Mouse (Mus musculus) liver, embryonic 11.5 days (tissue): Measurements from ENCODE around the gene Tmem132c. TPM values are rescaled to one million over a fixed set of nuclear protein-coding genes. Genes with fewer than 3 reads are reported as not detected.

ENCODE experiments used
- ATAC-seq: fragments of 200-750 bp; cut with Nextera tagmentation; replicated peaks from 2 replicates; pipeline ENCODE4 v1.8.0; 2017; ENCODE audit warnings: moderate number of reproducible peaks, mild to moderate bottlenecking, moderate TSS enrichment, moderate library complexity; ENCODE audit not compliant: low FRiP score
- DNase-seq: peaks from one replicate; pipeline ENCODE4 v3.0.0-alpha.2; 2017; ENCODE audit warnings: low spot score
- H3K27ac ChIP-seq: fragments of 300-500 bp; sonication (generic); 2 replicates; pipeline ENCODE4 v1.5.1; 2014; ENCODE audit warnings: mild to moderate bottlenecking, low read depth, low read length, control low read depth
- H3K27me3 ChIP-seq: fragments of 300-500 bp; sonication (generic); replicated peaks from 2 replicates; pipeline ENCODE4 v1.6.1; 2014; ENCODE audit warnings: low read length, mixed read lengths; ENCODE audit not compliant: control insufficient read depth, insufficient read depth
- H3K36me3 ChIP-seq: fragments of 300-500 bp; sonication (generic); 2 replicates; pipeline ENCODE4 v1.6.1; 2014; ENCODE audit warnings: mild to moderate bottlenecking, low read length, moderate library complexity, mixed read lengths; ENCODE audit not compliant: control insufficient read depth, insufficient read depth
- H3K4me1 ChIP-seq: fragments of 300-500 bp; sonication (generic); replicated peaks from 2 replicates; pipeline ENCODE4 v1.6.1; 2014; ENCODE audit warnings: low read length, mixed read lengths; ENCODE audit not compliant: control insufficient read depth, insufficient read depth
- H3K4me2 ChIP-seq: fragments of 300-500 bp; sonication (generic); 2 replicates; pipeline ENCODE4 v1.6.1; 2014; ENCODE audit warnings: mild to moderate bottlenecking, control low read depth, moderate library complexity
- H3K4me3 ChIP-seq: fragments of 300-500 bp; sonication (generic); 2 replicates; pipeline ENCODE4 v1.5.1; 2014; ENCODE audit warnings: low read depth, low read length, control low read depth
- H3K9ac ChIP-seq: fragments of 300-500 bp; sonication (generic); 2 replicates; pipeline ENCODE4 v1.6.1; 2014; ENCODE audit warnings: low read depth, low read length, control low read depth
- H3K9me3 ChIP-seq: fragments of 300-500 bp; sonication (generic); 2 replicates; pipeline ENCODE4 v1.6.1; 2016; ENCODE audit warnings: low read length, inconsistent platforms, mixed read lengths; ENCODE audit not compliant: control insufficient read depth
- WGBS: fragments of 180-500 bp; shearing (Covaris S2); extraction: QIAGEN DNeasy Blood & Tissue Kit; methylation state at CpG from one replicate; pipeline ENCODE4 v1.1.7; 2014; 5-methylcytosine and 5-hydroxymethylcytosine counted together
- polyA plus RNA-seq: library from polyadenylated mRNA; unstranded; fragments of >200 nt; fragmentation: Nextera tagmentation; extraction: Ambion mirVana; gene quantifications from 2 replicates; pipeline ENCODE4 v1.2.1, GENCODE M21; 2014

Tmem132c gene
- polyA plus RNA-seq, 1 experiment from 2014 or later: 2.8 TPM

DNA sequence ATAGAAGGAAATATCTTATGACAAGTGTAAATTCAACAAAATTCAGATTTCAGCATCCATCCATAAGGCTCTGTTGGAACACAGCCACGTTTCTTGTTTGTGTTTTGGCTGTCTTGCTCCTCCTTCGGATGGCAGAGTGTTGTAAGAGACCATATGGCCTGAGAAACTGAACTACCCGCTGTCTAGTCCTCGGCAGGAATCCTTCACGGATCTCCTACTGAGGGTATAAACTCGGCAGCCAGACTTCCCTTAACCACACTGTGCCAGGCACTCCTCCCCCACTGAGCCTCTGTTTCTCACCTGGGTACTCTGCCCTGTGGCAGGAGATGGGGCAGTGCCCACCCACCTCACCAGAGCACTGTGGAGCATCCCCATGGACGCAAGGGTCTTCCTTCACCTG lies 174.9 kb downstream of the Tmem132c start:
- WGBS: 69% methylated on average over 7 of the region's 7 CpGs
- Histone ChIP-seq H3K4me1 (no peaks in the 10 kb centered on the region), H3K4me2 (no peak overlapping the region), H3K27ac (no peak overlapping the region), H3K9me3 (peaks cover 3% of the 10 kb centered on the region; the same call in 1 of the 2 replicates), H3K27me3 (no peaks in the 10 kb centered on the region), H3K36me3 (no peaks in the 10 kb centered on the region), H3K9ac (no peak overlapping the region), H3K4me3 (no peak overlapping the region)
- no peak for ATAC-seq
- DNase-seq: no peak

DNA sequence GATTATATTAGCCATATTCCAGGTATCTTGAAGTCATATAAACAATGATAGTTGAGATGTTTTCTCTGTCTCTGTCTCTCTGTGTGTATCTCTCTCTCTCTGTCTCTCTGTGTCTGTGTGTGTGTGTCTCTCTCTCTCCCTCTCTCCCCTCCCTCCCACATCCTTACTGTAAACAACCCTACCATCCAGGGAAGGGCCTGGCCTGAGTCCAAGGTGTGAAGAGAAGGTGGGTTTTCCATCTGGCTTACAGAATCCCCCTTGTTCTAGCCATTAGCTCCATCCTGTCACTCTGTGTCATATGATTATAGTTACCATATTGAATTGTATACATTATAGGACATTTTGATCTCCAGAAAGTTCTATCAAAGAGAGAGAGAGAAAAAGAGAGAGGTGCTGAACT lies 182.3 kb downstream of the Tmem132c start:
- no peaks in the 10 kb centered on the region for H3K4me1 ChIP-seq
- no peak overlapping the region for H3K27ac ChIP-seq
- no peak overlapping the region for H3K9ac ChIP-seq
- no peak overlapping the region for H3K4me2 ChIP-seq
- H3K9me3 ChIP-seq: no peaks in the 10 kb centered on the region
- no peaks in the 10 kb centered on the region for H3K27me3 ChIP-seq
- no peak for DNase-seq
- no peaks in the 10 kb centered on the region for H3K36me3 ChIP-seq
- no peak for ATAC-seq
- H3K4me3 ChIP-seq: no peak overlapping the region

DNA sequence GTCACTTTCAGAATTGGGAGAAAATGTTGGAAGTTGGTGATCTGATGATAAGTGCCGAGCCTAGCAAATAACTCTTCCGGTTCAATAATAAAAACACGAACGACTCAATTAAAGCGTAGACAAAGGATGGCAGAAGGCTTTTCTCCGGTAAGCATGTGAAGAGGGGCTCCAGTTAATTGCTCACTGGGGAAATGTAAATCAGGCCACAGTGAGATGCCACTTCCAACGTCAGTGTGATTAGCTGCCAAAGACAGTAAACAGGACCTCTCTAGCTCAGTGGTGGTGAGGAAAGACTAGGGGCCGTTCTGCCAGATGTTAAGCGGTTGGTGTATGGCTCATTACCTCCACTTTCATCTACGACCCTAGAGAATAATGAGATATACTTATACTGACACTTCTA lies 187.5 kb downstream of the Tmem132c start:
- H3K4me3 ChIP-seq: no peak overlapping the region
- no peak for DNase-seq
- no peak overlapping the region for H3K9ac ChIP-seq
- H3K27ac ChIP-seq: no peak overlapping the region
- 76% methylated on average over 10 of the region's 10 CpGs for WGBS
- H3K27me3 ChIP-seq: no peaks in the 10 kb centered on the region
- H3K36me3 ChIP-seq: no peaks in the 10 kb centered on the region
- H3K4me2 ChIP-seq: no peak overlapping the region
- H3K9me3 ChIP-seq: no peaks in the 10 kb centered on the region
- ATAC-seq: no peak
- no peaks in the 10 kb centered on the region for H3K4me1 ChIP-seq

DNA sequence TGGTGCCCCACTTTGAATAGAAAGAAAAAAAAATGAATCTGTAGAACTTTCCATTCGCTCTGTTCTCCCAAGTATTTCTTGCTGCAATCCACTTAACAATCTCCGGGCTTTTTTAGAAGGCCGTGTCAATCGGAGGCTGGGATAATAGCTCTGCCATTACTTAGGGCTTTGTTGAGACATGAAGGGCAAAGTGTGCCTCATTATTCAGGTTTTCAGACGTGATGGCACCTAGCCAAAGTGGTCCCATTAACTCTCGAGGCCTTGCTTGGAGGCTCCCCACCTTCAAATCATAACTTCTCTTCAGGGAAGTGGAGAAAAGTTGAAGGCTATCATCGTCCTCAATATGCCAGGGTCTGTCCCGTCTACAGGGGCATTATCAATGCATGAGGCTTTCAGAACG lies 190.0 kb downstream of the Tmem132c start:
- Histone ChIP-seq H3K27ac (no peak overlapping the region), H3K36me3 (no peaks in the 10 kb centered on the region), H3K9me3 (no peaks in the 10 kb centered on the region), H3K4me2 (no peak overlapping the region), H3K27me3 (no peaks in the 10 kb centered on the region), H3K4me1 (no peaks in the 10 kb centered on the region), H3K9ac (no peak overlapping the region), H3K4me3 (no peak overlapping the region)
- no peak for ATAC-seq
- WGBS: 77% methylated on average over 9 of the region's 9 CpGs
- DNase-seq: no peak

DNA sequence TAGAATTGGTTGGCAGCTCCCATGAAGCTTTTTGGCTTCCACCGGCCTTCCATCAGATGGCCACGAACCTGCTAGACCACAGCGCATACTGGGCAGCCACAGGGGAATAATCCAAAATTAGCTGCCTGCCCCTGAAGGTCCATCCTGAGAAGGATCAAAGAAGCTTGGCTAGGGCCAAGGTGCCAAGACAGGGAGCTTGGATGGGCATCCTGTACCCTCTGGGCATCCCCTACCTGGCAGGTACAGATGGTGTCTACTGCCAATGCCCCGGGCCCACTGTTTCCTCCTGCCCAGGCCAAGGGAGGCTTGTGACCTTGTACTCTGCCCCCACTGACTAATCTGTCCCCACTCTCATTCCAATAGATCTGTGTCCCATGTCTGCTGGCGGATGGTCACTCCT lies 195.2 kb downstream of the Tmem132c start:
- Histone ChIP-seq H3K27ac (no peak overlapping the region), H3K9me3 (no peaks in the 10 kb centered on the region), H3K27me3 (no peaks in the 10 kb centered on the region), H3K36me3 (no peaks in the 10 kb centered on the region), H3K4me3 (no peak overlapping the region), H3K4me1 (no peaks in the 10 kb centered on the region), H3K4me2 (no peak overlapping the region), H3K9ac (no peak overlapping the region)
- 93% methylated on average over 5 of the region's 5 CpGs for whole genome bisulfite sequencing
- DNase-seq: no peak
- no peak for ATAC-seq

DNA sequence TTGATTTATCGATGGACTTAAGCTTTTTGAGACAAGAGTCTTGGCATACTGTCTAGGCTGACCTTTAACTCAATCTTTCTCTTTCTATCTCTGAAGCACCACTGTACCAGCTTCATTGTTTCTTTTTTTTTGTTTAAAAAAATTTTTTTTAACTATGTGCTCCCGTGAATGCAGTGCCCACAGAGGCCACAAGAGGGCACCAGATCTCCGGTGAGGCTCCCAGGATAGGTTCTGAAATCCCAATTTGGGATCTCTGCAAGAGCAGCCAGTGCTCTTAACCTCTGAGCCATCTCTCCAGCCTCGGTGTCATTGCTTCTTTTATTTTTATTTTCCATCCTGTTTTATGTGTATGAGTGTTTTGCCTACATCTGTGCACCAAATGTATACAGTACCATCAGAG lies 197.0 kb downstream of the Tmem132c start:
- 81% methylated on average over 4 of the region's 4 CpGs for WGBS
- no peaks in the 10 kb centered on the region for H3K4me1 ChIP-seq
- ATAC-seq (no peak), DNase-seq (no peak)
- no peaks in the 10 kb centered on the region for H3K27me3 ChIP-seq
- no peak overlapping the region for H3K4me3 ChIP-seq
- H3K9ac ChIP-seq: no peak overlapping the region
- no peak overlapping the region for H3K4me2 ChIP-seq
- no peak overlapping the region for H3K27ac ChIP-seq
- no peaks in the 10 kb centered on the region for H3K9me3 ChIP-seq
- H3K36me3 ChIP-seq: no peaks in the 10 kb centered on the region

DNA sequence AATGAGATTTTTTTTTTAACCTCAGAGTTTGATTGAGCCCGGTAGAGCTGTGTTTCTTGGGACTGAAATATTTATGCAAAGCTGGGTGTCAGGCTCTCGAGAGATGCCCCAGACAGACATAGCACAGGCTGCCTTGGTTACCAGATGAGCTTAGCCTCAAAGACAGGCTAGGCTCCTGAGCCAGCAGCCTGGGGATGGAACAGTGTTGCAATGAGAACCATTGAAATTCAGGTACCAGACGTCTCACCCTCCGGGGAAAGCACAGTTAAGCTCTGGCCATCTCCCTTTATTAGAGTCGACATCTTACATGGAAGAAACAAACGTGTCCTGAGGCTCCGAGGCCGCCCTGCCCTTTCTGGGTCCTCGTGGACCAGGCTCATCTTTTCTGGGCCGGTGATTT lies 200.4 kb downstream of the Tmem132c start:
- H3K4me1 ChIP-seq: no peaks in the 10 kb centered on the region
- 71% methylated on average over 10 of the region's 10 CpGs for WGBS
- ATAC-seq: no peak
- H3K4me2 ChIP-seq: no peak overlapping the region
- no peaks in the 10 kb centered on the region for H3K27me3 ChIP-seq
- peaks cover 2% of the 10 kb centered on the region; the same call in 1 of the 2 replicates for H3K9me3 ChIP-seq
- no peak for DNase-seq
- no peak overlapping the region for H3K27ac ChIP-seq
- no peak overlapping the region for H3K4me3 ChIP-seq
- H3K9ac ChIP-seq: no peak overlapping the region
- no peaks in the 10 kb centered on the region for H3K36me3 ChIP-seq

DNA sequence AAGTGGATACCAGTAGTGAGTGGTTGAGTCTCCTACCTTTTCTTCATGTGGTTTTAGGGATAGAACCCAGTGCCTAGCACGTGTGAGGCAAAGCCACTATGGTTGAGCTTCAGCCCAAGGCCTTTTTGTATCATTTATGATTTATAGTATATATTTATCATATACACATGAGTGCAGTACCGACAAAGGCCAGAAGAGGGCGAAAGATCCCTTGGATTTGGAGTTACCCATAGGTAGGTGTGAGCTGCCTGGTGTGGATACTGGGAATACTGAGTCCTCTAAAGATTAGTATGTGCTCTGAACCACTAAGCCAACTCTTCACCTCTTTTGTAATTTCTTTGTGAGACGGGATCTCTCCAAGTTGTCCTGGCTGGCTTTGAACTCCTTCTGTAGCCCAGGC lies 212.0 kb downstream of the Tmem132c start:
- ATAC-seq: no peak
- no peaks in the 10 kb centered on the region for H3K27me3 ChIP-seq
- H3K4me1 ChIP-seq: no peaks in the 10 kb centered on the region
- H3K9me3 ChIP-seq: no peaks in the 10 kb centered on the region; the same call in 1 of the 2 replicates
- H3K4me2 ChIP-seq: no peak overlapping the region
- 23% methylated on average over 4 of the region's 4 CpGs for WGBS
- no peak overlapping the region for H3K27ac ChIP-seq
- no peak for DNase-seq
- no peaks in the 10 kb centered on the region for H3K36me3 ChIP-seq
- no peak overlapping the region for H3K9ac ChIP-seq
- no peak overlapping the region for H3K4me3 ChIP-seq

DNA sequence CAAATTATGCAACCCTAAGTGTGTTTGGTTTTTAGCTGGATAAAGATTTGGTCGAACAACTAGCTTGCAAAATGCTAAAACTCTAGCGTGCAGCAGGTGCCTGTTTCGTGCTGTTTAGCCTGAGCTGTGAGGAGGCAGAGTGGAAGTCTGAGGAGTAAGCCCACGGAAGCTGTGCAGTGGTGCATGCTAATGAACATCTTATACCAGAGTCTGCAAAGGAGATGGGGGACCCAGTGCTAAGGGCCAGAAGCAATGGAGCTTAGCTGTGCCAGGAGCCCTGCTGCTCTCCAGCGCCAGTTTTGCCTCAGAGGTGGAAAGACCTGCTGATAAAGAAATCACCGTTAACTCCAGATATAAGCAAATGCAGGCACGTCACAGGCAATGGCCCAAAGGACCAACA lies 212.5 kb downstream of the Tmem132c start:
- Histone ChIP-seq H3K27ac (no peak overlapping the region), H3K4me2 (no peak overlapping the region), H3K27me3 (no peaks in the 10 kb centered on the region), H3K9ac (no peak overlapping the region), H3K9me3 (no peaks in the 10 kb centered on the region), H3K36me3 (no peaks in the 10 kb centered on the region), H3K4me3 (no peak overlapping the region), H3K4me1 (no peaks in the 10 kb centered on the region)
- ATAC-seq (no peak), DNase-seq (no peak)
- 69% methylated on average over 7 of the region's 7 CpGs for WGBS
